Mouse (Mus musculus): ENCODE measurements around the gene Ptges2.

Gene Ptges2

GRCm38 (mm10) chr2:32416556-32416955, 20.9 kb downstream of the Ptges2 start:
- no peak for DNase-seq (ENCODE audit: low spot score)

DNA sequence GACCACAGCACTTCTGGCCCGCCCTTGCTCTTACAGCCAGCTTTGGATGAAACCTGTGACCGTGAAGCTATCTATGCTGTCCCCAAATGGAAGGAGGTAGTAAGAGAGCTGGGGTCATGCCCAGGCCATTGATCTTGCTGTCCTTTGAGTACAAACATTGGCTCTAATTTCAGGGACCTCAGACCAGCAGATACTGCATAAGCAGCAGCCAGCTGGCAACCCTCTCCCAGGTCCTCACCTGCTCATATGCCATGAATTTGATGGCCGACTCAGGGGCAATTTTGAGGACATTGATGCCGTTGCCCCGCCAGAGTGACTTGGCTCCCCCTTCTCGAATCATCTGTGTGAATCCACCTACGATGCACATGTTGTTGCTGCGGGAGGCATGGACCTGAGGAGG, 21.8 kb downstream of the Ptges2 start:
- no peak for DNase-seq (ENCODE audit: low spot score)

DNA sequence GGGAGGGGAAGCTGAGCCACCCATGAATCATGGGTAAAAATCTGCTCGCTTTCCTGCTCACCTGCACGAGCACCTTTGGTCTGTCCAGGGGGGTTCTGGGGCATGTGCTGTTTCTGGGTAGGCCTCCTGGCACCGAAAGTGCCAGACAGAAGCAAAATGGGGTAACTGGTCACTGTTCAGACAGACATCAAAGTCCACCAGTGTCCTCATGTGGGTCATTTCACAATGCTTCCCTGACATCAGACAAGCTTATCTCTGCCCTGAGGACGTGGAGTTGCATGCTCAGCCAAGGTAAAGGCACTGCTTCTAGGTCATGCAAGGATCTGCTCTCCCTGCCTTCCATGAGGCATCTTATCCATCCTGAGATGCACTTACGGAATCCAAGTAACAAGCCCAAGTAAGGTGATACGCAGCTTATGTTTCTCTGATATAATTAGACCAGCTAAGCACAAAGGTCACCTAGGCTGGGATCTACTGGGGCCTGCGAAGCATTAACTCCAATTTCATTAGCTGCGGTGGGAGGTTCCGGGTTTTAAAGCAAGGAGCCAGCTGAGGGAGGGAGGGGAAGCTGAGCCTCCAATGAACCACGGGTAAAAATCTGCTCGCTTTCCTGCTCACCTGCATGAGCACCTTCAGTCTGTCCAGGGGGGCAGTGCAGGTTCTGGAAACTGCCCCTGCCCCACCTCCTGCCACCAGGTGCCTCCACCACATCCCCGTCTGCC, 22.9 kb downstream of the Ptges2 start:
- DNase-seq (ENCODE audit: low spot score): no peak

DNA sequence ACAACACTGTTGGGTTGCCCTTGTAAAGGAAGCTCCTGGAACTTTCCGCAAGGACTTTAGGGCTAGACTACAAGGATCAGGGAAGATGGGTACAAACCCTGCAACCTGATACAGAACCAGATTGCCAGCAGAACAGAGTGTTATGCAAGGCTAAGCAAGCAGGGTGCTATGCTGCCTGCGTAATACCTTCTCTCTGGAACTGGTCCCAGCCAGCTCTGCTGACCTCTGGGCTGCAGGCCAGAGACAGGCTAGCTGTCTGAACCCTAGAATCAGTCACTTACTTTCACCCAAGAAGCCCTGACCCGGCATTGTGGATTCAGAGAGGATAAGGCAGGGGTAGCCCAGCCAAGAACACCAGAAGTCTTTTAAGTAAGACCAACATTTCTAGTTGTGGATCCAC, 23.7 kb downstream of the Ptges2 start:
- no peak for DNase-seq (ENCODE audit: low spot score)

DNA sequence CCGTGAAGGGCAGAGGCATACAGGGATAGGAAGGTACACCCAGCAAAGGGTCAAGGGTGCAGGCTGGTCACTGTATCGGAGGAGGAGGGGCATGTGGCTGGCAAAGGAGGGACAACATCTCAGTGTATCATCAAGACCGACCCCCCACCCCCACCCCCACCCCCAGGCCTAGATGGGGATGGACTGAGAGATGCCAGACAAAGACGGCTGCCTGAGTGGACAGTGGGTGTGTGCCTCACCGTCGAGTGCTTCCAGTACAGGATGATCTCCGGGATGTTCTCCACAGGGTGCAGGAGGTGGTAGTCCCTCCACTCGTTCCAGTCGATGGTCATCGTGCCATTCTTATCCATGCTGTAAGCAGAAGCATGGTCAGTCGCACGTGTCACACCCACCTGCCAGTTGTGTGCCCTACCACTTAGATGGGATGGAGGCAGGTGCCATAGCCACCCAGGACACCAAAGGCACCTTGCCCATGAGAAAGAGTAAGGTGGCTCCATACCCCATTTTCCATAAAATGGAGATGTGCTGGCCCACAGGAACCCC, 24.4 kb downstream of the Ptges2 start:
- no peak for DNase-seq (ENCODE audit: low spot score)

DNA sequence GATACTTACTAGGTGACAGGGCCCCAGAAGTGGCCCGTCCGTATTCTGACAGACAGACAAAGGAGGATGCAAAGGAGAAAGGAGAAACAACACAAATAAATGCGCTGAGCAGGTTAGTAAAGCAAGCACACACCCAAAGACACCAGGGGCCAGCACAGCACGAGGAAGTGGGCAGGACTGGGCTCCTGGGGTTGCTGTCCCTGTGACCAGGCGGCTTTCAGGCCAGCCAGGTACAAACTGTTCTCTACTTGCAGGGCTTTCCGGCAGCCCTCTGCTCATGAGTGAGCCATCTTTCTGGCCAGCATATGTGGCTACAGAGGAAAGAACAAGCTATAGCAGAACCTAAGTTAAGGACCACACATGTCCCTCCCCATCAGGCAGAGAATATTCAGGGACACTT, 25.0 kb downstream of the Ptges2 start:
- DNase-seq (ENCODE audit: low spot score): no peak

DNA sequence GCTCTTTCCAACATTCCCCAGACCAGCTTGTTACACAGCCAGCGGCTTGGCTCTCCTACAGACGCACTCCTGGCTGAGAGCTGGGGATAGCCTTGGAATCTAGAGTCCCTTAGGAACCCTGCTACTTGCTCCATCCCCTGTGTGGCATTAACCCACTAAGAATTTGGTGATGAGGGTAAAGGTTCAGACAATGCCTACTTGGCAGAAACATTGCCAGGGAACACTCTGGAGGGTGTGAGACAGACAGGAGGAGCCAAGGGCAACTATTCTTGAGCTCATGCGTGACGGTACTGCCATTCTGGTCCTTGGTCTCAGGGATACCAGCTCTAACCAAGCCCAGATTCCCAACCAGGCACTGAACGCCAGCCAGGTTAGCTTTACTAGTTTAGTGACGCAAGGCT, 26.2 kb downstream of the Ptges2 start:
- no peak for DNase-seq (ENCODE audit: low spot score)

GRCm38 (mm10) chr2:32423481-32424331, 28.0 kb downstream of the Ptges2 start:
- DNase-seq (ENCODE audit: low spot score): no peak

DNA sequence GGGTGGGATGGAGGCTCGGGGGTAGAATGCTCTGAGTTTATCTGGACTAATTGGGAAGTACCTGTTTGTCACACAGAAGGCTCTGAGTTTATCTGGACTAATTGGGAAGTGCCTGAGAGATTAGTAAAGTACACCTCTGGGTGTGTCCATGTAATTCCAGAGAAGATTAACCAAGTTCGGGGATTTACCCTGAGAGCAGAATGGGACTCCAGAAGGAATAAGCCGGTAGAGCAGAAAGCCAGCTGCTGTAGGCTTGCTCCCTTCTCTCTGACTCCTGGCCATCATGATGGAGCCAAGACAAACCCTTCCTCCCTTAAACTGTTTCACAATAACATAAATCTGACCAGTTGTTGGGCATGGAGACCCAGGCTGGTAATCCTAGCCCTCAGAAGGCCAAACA, 29.1 kb downstream of the Ptges2 start:
- DNase-seq (ENCODE audit: low spot score): no peak

DNA sequence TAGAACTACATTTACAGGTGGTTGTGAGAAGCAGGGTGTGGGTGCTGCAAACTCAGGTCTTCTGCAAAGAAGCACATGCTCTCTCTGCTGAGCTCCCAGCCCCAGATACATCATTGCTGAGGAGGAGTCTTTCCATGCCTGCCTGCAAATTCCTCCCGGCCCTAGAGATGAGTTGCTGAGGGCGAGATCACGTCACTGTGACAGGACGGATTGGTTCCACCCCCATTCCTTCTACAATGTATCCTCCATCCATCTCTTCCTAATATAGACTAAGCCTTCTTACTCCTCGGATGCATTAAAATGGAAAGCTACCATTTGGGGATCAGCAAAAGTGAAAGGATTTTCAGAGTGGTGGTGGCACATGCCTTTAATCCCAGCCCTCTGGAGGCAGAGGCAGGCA, 29.9 kb downstream of the Ptges2 start:
- peak; percentile 49 for DNase-seq (ENCODE audit: low spot score)

- no peak for DNase-seq (ENCODE audit: low spot score)
Observed at GRCm38 (mm10) chr2:32426141-32426540, 30.4 kb downstream of the Ptges2 start.

DNA sequence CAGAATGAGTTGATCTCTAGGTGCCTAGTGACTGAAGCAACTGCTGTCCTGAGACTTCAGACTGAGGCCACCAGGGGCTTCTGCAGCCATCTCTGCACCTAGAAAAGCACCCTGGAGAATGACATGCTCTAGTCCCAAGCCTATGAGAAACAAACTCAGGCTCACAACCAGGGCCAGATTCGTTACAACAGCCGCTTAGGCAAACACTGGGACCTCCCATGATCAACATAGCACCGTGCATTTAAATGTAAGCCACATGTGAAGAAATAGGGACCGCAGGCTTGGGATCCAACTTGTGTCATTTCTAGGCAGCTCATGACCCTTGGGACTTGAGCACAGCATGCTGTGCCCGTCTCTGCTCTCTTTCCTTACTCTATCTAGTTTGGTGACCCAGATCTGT, 32.0 kb downstream of the Ptges2 start:
- no peak for DNase-seq (ENCODE audit: low spot score)

DNA sequence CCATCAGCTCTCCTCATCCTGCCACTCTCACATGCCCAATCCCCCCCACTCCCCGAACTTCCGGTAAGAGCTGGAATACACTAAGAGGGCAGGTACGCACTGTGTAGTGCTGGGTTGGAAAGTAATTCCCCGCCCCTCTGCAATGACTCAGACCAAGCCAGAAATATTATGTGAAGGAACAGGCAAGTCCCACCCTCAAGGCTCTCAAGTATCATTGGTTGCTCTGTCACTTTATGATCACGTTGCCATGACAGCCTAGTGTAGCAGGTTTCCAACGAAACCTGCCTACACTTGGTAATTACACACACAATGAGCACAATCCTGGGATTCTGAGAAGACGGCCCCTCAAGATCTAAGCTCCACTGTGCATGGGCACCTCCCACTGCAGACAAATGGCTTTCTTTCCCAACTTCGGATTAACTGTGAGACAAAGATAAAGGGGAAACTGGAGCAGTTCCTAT, 32.6 kb downstream of the Ptges2 start:
- DNase-seq (ENCODE audit: low spot score): peak; percentile 72

- DNase-seq (ENCODE audit: low spot score): no peak
Observed at GRCm38 (mm10) chr2:32429215-32429891, 33.7 kb downstream of the Ptges2 start.

DNA sequence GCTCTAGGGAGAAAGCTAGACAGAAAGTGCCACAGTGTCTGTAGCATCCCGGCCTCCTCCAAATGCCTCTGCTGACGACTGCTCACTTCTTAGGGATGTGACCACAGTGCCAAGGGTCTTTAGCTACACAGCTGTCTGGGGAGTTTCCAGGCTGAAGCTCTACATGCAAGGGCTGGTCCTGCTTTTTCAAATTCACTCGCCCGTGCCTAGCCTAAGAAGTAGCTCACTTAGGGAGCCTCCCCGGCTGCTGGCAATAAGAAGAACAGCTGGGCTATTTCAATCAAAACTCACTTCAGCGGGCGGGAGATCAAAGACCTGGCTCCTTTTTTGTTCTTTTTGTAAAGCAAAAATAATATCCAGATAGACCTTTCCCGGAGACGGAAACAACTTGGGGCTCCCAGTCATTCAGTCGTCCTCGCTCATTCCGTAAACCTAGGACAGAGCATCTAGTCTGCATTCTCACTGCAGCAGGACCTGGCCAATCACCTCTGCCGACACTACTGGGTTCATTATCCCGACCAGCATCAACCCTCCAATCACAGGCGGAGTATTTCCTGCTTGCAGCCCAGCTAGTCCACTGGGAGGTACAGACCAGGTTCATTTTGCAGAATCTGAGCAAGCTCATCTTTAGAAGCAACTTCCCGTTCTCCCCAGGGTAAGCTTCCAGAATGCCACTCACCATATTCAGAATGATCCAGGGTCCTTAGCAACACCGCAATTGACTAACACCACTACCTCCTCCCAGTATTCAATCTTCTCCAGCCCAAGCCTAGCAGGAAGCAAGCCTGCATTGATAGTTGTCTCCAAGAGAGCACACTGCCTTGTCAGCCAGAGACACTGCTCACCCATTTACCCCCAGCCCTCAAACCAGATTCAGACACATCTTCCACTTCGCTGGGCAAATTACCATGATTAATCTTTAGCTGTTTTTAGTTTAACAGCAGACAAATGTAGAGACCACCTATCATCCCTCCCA, 35.3 kb downstream of the Ptges2 start:
- DNase-seq (ENCODE audit: low spot score): peak; percentile 90

DNA sequence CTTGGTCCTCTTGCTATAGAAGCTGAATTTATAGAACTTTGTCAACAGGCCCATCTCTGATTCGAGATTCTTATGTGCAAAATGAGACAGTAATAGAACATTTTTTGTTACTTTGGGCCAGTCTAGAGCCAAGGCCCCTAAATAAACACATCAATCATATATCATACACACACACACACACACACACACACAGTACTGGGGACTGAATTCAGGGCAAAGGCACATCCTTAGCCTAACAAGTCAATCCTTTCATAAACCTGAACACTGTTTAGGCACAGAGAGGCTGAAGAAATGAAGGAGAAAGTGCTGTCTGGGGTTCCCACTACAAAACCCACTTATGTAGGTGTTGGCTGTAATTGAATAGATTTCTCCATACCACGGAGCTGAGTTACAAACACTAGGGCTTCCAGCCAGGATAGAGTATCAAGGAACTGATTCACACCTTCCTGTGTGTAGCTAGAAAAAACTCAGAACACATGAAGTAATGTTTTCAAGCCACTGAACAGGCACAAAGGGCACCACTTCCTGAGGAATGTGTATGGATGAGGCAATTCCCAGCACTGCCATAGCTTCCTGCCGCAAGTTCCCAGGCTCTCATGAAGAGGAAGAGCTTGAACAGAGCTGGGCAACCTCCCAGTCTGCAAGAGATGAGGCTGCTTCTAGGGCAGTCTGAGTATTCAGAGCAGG, 41.1 kb downstream of the Ptges2 start:
- no peak for DNase-seq (ENCODE audit: low spot score)

DNA sequence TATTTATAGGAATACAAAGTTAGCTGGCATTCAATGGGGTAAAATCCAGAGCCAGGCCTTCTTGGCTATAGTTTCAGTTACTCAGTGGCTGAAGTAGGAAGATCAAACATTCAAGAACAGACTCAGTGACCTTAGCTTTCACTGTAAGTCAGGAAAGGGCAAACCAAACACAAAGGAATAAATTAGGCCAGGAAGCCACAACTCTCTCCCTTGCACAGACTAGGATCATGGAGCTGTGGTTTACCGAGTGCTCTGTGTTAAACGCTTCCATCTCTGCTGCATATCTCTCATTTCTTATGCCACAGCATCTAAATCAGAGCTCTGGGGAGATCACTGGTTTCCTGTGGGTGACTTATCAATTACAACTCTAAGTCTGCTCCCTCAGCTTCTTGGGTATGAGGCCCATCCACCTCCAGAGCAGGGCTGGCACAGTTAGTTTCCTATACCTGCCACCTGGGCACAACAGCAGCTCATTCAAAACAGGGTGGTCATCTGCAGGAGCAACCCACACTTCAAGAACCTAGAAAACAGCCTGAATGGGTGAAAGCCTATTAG, 42.0 kb downstream of the Ptges2 start:
- DNase-seq (ENCODE audit: low spot score): no peak

DNA sequence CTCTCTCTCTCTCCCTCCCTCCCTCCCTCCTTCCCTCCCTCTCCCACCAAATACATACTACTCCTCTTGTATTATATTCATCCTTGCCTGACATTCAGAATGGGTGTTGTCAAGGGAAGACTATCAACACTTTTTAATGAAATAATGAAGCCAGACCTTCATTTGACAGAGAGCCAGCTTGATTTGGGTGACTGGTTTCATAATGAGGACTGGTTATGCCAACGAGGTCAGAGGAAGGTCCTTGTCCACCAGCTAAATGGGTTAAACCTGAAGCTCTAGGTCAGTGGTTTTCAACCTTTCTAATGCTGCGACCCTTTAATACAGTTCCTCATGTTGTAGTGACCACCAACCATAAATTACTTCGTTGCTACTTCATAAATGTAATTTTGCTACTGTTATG, 43.0 kb downstream of the Ptges2 start:
- DNase-seq (ENCODE audit: low spot score): no peak

DNA sequence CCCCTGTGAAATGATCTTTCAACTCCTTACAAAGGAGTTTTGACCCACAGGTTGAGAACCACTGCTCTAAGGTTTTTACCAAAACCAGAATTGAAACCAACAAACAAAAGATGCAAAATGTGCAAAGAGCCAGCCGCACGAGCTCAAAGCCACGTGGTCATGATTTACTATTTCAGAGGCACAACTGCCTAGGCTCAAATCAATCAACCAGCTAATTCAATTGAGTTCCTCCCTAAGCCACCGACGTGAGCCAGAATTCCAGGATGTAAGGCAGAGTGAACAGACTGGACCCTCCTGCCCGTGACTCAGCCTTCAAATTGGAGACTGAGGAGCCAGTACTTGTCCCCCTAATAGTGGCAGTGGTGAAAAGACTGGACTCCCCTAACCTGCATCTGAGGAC, 43.5 kb downstream of the Ptges2 start:
- DNase-seq (ENCODE audit: low spot score): no peak

DNA sequence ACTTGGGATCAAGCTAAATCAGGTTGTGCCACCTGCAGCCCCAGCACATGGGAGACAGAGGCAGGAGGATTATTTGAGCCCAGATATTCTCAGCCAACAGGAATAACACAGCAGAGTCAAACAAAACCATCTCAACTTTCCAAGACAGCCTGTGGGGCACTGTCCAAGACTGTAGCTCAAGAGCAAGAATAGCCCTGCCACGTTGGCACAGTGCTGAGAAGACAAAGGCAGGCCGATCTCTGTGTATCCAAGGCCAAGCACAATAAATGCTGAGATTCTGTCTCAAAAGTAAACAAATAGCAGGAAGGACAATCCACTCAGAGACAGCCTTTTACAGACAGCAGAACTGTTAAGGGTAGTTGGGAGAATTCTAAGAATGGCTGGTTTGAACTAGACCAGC, 44.5 kb downstream of the Ptges2 start:
- DNase-seq (ENCODE audit: low spot score): no peak

Data from left cerebral cortex, adult 11 months (tissue).